Mouse (Mus musculus): ENCODE data around the gene Padi1. TPM values are rescaled to one million over a fixed set of nuclear protein-coding genes. Genes with fewer than 3 reads are reported as not detected.

Padi1 gene
- total RNA-seq, 4 experiments from 2014 or later: 0.11 to 0.16 TPM; not detected in 2

- DNase-seq (ENCODE audit: low spot score in 2 of 2): no peak
Measured at GRCm38 (mm10) chr4:140862036-140862650, 16.6 kb upstream of the Padi1 start.

- no peak for DNase-seq (ENCODE audit: low spot score in 2 of 2)
Measured at GRCm38 (mm10) chr4:140860767-140861147, 15.2 kb upstream of the Padi1 start.

- no peak for DNase-seq (ENCODE audit: low spot score in 2 of 2)
Measured at GRCm38 (mm10) chr4:140860125-140860766, 14.7 kb upstream of the Padi1 start.

GRCm38 (mm10) chr4:140859291-140859690 lies 13.7 kb upstream of the Padi1 start:
- DNase-seq (ENCODE audit: low spot score in 2 of 2): no peak

GRCm38 (mm10) chr4:140857813-140858212 lies 12.2 kb upstream of the Padi1 start:
- DNase-seq (ENCODE audit: low spot score in 2 of 2): no peak

GRCm38 (mm10) chr4:140857041-140857440 lies 11.5 kb upstream of the Padi1 start:
- no peak for DNase-seq (ENCODE audit: low spot score in 2 of 2)

- DNase-seq (ENCODE audit: low spot score in 2 of 2): no peak
Measured at GRCm38 (mm10) chr4:140855151-140855550, 9.6 kb upstream of the Padi1 start.

- DNase-seq (ENCODE audit: low spot score in 2 of 2): no peak
Measured at GRCm38 (mm10) chr4:140854455-140854864, 8.9 kb upstream of the Padi1 start.

GRCm38 (mm10) chr4:140853626-140854025 lies 8.0 kb upstream of the Padi1 start:
- no peak for DNase-seq (ENCODE audit: low spot score in 2 of 2)

GRCm38 (mm10) chr4:140849310-140849709 lies 3.7 kb upstream of the Padi1 start:
- DNase-seq (ENCODE audit: low spot score in 2 of 2): no peak

- no peak for DNase-seq (ENCODE audit: low spot score in 2 of 2)
Measured at GRCm38 (mm10) chr4:140844991-140845390, 587 bp downstream of the Padi1 start.

GRCm38 (mm10) chr4:140843670-140844280 lies 1.8 kb downstream of the Padi1 start:
- no peak for DNase-seq (ENCODE audit: low spot score in 2 of 2)

GRCm38 (mm10) chr4:140842909-140843308 lies 2.7 kb downstream of the Padi1 start:
- no peak for DNase-seq (ENCODE audit: low spot score in 2 of 2)

- no peak for DNase-seq (ENCODE audit: low spot score in 2 of 2)
Measured at GRCm38 (mm10) chr4:140837879-140838278, 7.7 kb downstream of the Padi1 start.

GRCm38 (mm10) chr4:140836208-140836866 lies 9.2 kb downstream of the Padi1 start:
- no peak for DNase-seq (ENCODE audit: low spot score in 2 of 2)

- DNase-seq (ENCODE audit: low spot score in 2 of 2): no peak
Measured at GRCm38 (mm10) chr4:140835682-140836081, 9.9 kb downstream of the Padi1 start.

GRCm38 (mm10) chr4:140834327-140834934 lies 11.1 kb downstream of the Padi1 start:
- DNase-seq (ENCODE audit: low spot score in 2 of 2): no peak

- no peak for DNase-seq (ENCODE audit: low spot score in 2 of 2)
Measured at GRCm38 (mm10) chr4:140832821-140833220, 12.8 kb downstream of the Padi1 start.

GRCm38 (mm10) chr4:140831808-140832207 lies 13.8 kb downstream of the Padi1 start:
- DNase-seq (ENCODE audit: low spot score in 2 of 2): no peak

- DNase-seq (ENCODE audit: low spot score in 2 of 2): no peak
Measured at GRCm38 (mm10) chr4:140827237-140827636, 18.3 kb downstream of the Padi1 start.

- DNase-seq (ENCODE audit: low spot score in 2 of 2): no peak
Measured at GRCm38 (mm10) chr4:140825942-140826341, 19.6 kb downstream of the Padi1 start.

- DNase-seq (ENCODE audit: low spot score in 2 of 2): peak; percentile 16 to 32
Measured at GRCm38 (mm10) chr4:140821988-140822387, 23.6 kb downstream of the Padi1 start.

Data from left cerebral cortex, adult 8-10 months (tissue).